Mouse (Mus musculus) limb, embryonic 12.5 days (tissue): Measurements from ENCODE around the gene Rprml. TPM values are rescaled to one million over a fixed set of nuclear protein-coding genes. Genes with fewer than 3 reads are reported as not detected.
A peak's percentile ranks its signal among the peaks of the same experiment; 100 is the strongest.

Experiments used
- ATAC-seq: fragments of 200-750 bp; cut with Nextera tagmentation; 2 replicates; pipeline ENCODE4 v1.8.0; 2017; ENCODE audit warnings: low read depth, moderate TSS enrichment; ENCODE audit not compliant: insufficient number of reproducible peaks, insufficient read depth, low FRiP score, low TSS enrichment
- H3K27ac ChIP-seq: fragments of 300-500 bp; sonication (generic); 2 replicates; pipeline ENCODE4 v1.5.1; 2016; ENCODE audit warnings: mild to moderate bottlenecking, moderate library complexity
- H3K27me3 ChIP-seq: fragments of 300-500 bp; sonication (generic); 2 replicates; pipeline ENCODE4 v1.6.1; 2016; ENCODE audit warnings: mild to moderate bottlenecking, moderate library complexity
- H3K36me3 ChIP-seq: fragments of 300-500 bp; sonication (generic); 2 replicates; pipeline ENCODE4 v1.6.1; 2016; ENCODE audit warnings: mild to moderate bottlenecking, moderate library complexity
- H3K4me1 ChIP-seq: fragments of 300-500 bp; sonication (generic); replicated peaks from 2 replicates; pipeline ENCODE4 v1.6.1; 2016
- H3K4me2 ChIP-seq: fragments of 300-500 bp; sonication (generic); 2 replicates; pipeline ENCODE4 v1.6.1; 2016; ENCODE audit warnings: mild to moderate bottlenecking, moderate library complexity
- H3K4me3 ChIP-seq: fragments of 300-500 bp; sonication (generic); replicated peaks from 2 replicates; pipeline ENCODE4 v1.5.1; 2016; ENCODE audit warnings: mild to moderate bottlenecking
- H3K9ac ChIP-seq: fragments of 300-500 bp; sonication (generic); replicated peaks from 2 replicates; pipeline ENCODE4 v1.6.1; 2016; ENCODE audit warnings: mild to moderate bottlenecking, moderate library complexity
- H3K9me3 ChIP-seq: fragments of 300-500 bp; sonication (generic); 2 replicates; pipeline ENCODE4 v1.6.1; 2016; ENCODE audit warnings: mild to moderate bottlenecking, moderate library complexity
- WGBS: fragments of 180-500 bp; shearing (Covaris S2); methylation state at CpG from one replicate; pipeline ENCODE4 v1.1.7; 2016; 5-methylcytosine and 5-hydroxymethylcytosine counted together
- polyA plus RNA-seq: library from polyadenylated mRNA; unstranded; fragments of >200 nt; fragmentation: Nextera tagmentation; extraction: Ambion mirVana; gene quantifications from 2 replicates; pipeline ENCODE4 v1.2.1, GENCODE M21; 2016

Rprml gene
- polyA plus RNA-seq, 1 experiment from 2014 or later, result not detected

- no peak overlapping the region for H3K9ac ChIP-seq
- 45% methylated on average over 8 of the region's 8 CpGs for WGBS
- no peak for ATAC-seq
- peaks cover 48% of the 10 kb centered on the region for H3K27me3 ChIP-seq
- no peak overlapping the region for H3K27ac ChIP-seq
- H3K4me2 ChIP-seq, result no peak overlapping the region
- H3K9me3 ChIP-seq, result no peaks in the 10 kb centered on the region
- no peak overlapping the region for H3K4me3 ChIP-seq
- no peaks in the 10 kb centered on the region for H3K36me3 ChIP-seq
- H3K4me1 ChIP-seq, result peaks cover 31% of the 10 kb centered on the region
Measured at GRCm38 (mm10) chr11:103645731-103646130, 3.6 kb upstream of the Rprml start.

- peaks cover 31% of the 10 kb centered on the region for H3K4me1 ChIP-seq
- peaks cover 50% of the 10 kb centered on the region for H3K27me3 ChIP-seq
- no peak overlapping the region for H3K27ac ChIP-seq
Measured at GRCm38 (mm10) chr11:103646301-103646700, 3.1 kb upstream of the Rprml start.

GRCm38 (mm10) chr11:103647921-103648620 is 1.3 kb upstream of the Rprml start:
- 8% methylated on average over 11 of the region's 11 CpGs for WGBS
- no peaks in the 10 kb centered on the region for H3K36me3 ChIP-seq
- H3K9me3 ChIP-seq, result no peaks in the 10 kb centered on the region
- 0 out of 2 replicates have a peak overlapping the region, but pooled peaks have one; percentile 8 for H3K4me2 ChIP-seq
- peaks cover 67% of the 10 kb centered on the region for H3K27me3 ChIP-seq
- H3K27ac ChIP-seq, result no peak overlapping the region
- no peak overlapping the region for H3K9ac ChIP-seq
- peaks cover 31% of the 10 kb centered on the region for H3K4me1 ChIP-seq
- no peak overlapping the region for H3K4me3 ChIP-seq
- ATAC-seq, result no peak

More at GRCm38 (mm10) chr11:103646301-103646700, 3.1 kb upstream of the Rprml start:
- Histone ChIP-seq H3K9ac (no peak overlapping the region), H3K4me3 (no peak overlapping the region), H3K9me3 (no peaks in the 10 kb centered on the region), H3K4me2 (no peak overlapping the region), H3K36me3 (no peaks in the 10 kb centered on the region)
- WGBS, result 45% methylated on average over 6 of the region's 6 CpGs
- ATAC-seq, result no peak

- ATAC-seq, result no peak
- no peaks in the 10 kb centered on the region for H3K36me3 ChIP-seq
- no peak overlapping the region for H3K27ac ChIP-seq
- H3K4me2 ChIP-seq, result 0 out of 2 replicates have a peak overlapping the region, but pooled peaks have one; percentile 76
- H3K9me3 ChIP-seq, result no peaks in the 10 kb centered on the region
- no peak overlapping the region for H3K9ac ChIP-seq
- no peak overlapping the region for H3K4me3 ChIP-seq
- 31% methylated on average over 7 of the region's 7 CpGs for WGBS
- peaks cover 31% of the 10 kb centered on the region for H3K4me1 ChIP-seq
- H3K27me3 ChIP-seq, result peaks cover 73% of the 10 kb centered on the region
Measured at GRCm38 (mm10) chr11:103648656-103649055, 714 bp upstream of the Rprml start.

- 2% methylated on average over 37 of the region's 37 CpGs for WGBS
- Histone ChIP-seq H3K9me3 (no peaks in the 10 kb centered on the region), H3K4me1 (peaks cover 31% of the 10 kb centered on the region), H3K9ac (peak overlapping the region; percentile 18; the same call in 1 of the 2 replicates), H3K27ac (no peak overlapping the region), H3K4me3 (peak overlapping the region; percentile 43), H3K4me2 (peak overlapping the region; percentile 76), H3K27me3 (peaks cover 87% of the 10 kb centered on the region), H3K36me3 (no peaks in the 10 kb centered on the region)
- ATAC-seq, result no peak
Measured at GRCm38 (mm10) chr11:103649983-103650493, 668 bp downstream of the Rprml start.

GRCm38 (mm10) chr11:103651426-103651825 is 2.1 kb downstream of the Rprml start:
- WGBS, result 85% methylated on average over 6 of the region's 6 CpGs
- no peak overlapping the region for H3K4me3 ChIP-seq
- H3K36me3 ChIP-seq, result no peaks in the 10 kb centered on the region
- peaks cover 97% of the 10 kb centered on the region for H3K27me3 ChIP-seq
- peaks cover 22% of the 10 kb centered on the region for H3K4me1 ChIP-seq
- H3K27ac ChIP-seq, result no peak overlapping the region
- H3K9me3 ChIP-seq, result no peaks in the 10 kb centered on the region
- H3K9ac ChIP-seq, result no peak overlapping the region
- ATAC-seq, result no peak
- no peak overlapping the region for H3K4me2 ChIP-seq

DNA sequence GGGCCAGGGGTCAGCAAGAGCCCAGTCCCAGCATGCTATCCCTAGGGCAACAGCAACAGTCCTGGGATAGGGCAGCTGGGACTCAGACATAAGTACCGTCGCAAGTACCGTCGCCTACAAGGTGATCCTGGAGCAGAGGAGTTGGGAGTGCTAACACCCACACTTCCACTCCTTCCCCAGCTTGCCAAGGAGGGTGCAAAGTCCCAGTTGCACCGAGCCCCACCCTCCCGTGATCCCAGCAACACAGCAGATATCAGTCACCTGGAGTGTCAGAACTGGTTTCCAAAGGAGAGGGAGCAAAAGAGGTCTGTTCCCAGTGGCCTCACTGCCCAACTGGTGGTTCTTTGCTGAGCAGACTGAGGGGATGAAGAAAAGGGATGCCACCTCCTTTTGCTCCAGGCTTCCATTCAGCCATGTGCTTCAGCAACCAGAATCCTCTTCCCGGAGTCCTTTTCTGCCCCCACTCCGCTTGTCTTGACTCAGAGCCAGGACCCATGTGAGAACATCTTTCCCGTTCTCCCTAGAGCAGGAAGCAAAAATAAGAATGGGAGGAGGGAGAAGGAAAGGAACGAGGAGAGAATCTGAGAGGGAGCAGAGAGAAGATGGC is 4.1 kb downstream of the Rprml start:
- Histone ChIP-seq H3K9me3 (no peaks in the 10 kb centered on the region), H3K9ac (no peak overlapping the region), H3K4me2 (no peak overlapping the region), H3K27ac (no peak overlapping the region), H3K27me3 (peaks cover 91% of the 10 kb centered on the region), H3K4me1 (peaks cover 15% of the 10 kb centered on the region), H3K36me3 (no peaks in the 10 kb centered on the region), H3K4me3 (no peak overlapping the region)
- no peak for ATAC-seq
- WGBS, result 74% methylated on average over 10 of the region's 10 CpGs

- peaks cover 62% of the 10 kb centered on the region for H3K27me3 ChIP-seq
- no peaks in the 10 kb centered on the region for H3K4me1 ChIP-seq
- no peak overlapping the region for H3K9ac ChIP-seq
- H3K4me2 ChIP-seq, result no peak overlapping the region
- H3K27ac ChIP-seq, result no peak overlapping the region
- WGBS, result 4% methylated on average over 3 of the region's 3 CpGs
- ATAC-seq, result no peak
- H3K36me3 ChIP-seq, result no peaks in the 10 kb centered on the region
- H3K4me3 ChIP-seq, result no peak overlapping the region
- H3K9me3 ChIP-seq, result no peaks in the 10 kb centered on the region
Measured at GRCm38 (mm10) chr11:103656520-103656919, 7.2 kb downstream of the Rprml start.

- no peaks in the 10 kb centered on the region for H3K9me3 ChIP-seq
- no peak overlapping the region for H3K4me2 ChIP-seq
- H3K9ac ChIP-seq, result no peak overlapping the region
- H3K27ac ChIP-seq, result no peak overlapping the region
- H3K36me3 ChIP-seq, result no peaks in the 10 kb centered on the region
- WGBS, result 88% methylated on average over 7 of the region's 7 CpGs
- H3K4me3 ChIP-seq, result no peak overlapping the region
- no peak for ATAC-seq
- H3K4me1 ChIP-seq, result no peaks in the 10 kb centered on the region
- H3K27me3 ChIP-seq, result peaks cover 47% of the 10 kb centered on the region
Measured at GRCm38 (mm10) chr11:103658189-103658588, 8.8 kb downstream of the Rprml start.

DNA sequence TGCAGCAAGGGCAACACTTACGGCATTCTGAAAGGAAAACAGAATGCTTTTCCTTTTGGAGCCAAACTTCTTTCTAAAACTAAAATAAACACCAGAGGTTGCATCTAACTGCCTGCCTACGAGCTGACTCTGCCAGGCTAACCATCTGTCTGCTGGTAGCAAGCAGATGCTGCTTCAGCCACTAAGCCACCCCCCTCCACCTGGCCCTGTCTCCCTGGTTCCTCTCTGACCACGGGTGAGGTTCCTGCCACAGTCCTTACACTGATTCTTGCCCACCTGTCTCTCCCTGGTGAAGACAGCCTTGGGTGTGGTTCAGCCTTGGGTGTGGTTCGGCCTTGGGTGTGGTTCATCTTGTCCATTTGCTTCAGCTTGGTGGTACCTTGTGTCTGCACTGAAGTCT is 12.5 kb downstream of the Rprml start:
- H3K4me1 ChIP-seq, result peaks cover 12% of the 10 kb centered on the region
- H3K4me3 ChIP-seq, result no peak overlapping the region
- no peak for ATAC-seq
- no peaks in the 10 kb centered on the region for H3K9me3 ChIP-seq
- H3K9ac ChIP-seq, result no peak overlapping the region
- peaks cover 20% of the 10 kb centered on the region for H3K27me3 ChIP-seq
- WGBS, result 54% methylated on average over 3 of the region's 4 CpGs
- H3K36me3 ChIP-seq, result no peaks in the 10 kb centered on the region
- no peak overlapping the region for H3K27ac ChIP-seq
- no peak overlapping the region for H3K4me2 ChIP-seq

- Histone ChIP-seq H3K9ac (no peak overlapping the region), H3K4me1 (peaks cover 18% of the 10 kb centered on the region), H3K4me3 (no peak overlapping the region), H3K4me2 (no peak overlapping the region), H3K27ac (no peak overlapping the region), H3K36me3 (no peaks in the 10 kb centered on the region), H3K9me3 (no peaks in the 10 kb centered on the region), H3K27me3 (peaks cover 14% of the 10 kb centered on the region)
- 85% methylated on average over 5 of the region's 5 CpGs for WGBS
- ATAC-seq, result no peak
Measured at GRCm38 (mm10) chr11:103662546-103662945, 13.2 kb downstream of the Rprml start.
